In the genomic region with DNA sequence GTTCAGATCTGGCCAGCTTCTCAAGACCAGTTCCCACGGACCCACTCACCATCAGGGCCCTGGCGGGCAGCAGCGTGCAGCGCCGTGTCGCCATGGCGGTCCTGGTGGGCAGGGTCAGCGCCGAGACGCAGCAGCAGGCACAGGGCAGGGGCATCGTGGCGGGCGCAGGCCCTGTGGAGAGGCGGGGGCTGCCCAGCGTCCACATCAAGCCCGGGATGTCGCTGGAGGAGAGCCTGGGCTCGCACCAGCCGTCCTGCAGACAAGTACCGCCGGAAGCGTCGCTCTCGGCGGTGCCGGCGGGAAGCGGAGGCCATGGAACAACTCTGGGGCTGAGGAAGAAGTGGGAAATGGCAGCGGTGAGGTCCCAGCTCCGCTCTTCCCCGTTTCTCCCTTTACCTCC, we compare ENCODE assay signal across 8 mouse cellular contexts. TPM values are rescaled to one million over a fixed set of nuclear protein-coding genes. Genes with fewer than 3 reads are reported as not detected.
DNase-seq lines count a peak whose midpoint lies in the region; ATAC-seq lines count a peak whose summit lies in the region.

No protein-coding gene starts in this region.

- ATAC-seq in limb, embryonic 15.5 days (ENCODE audit: insufficient number of reproducible peaks, low FRiP score, low TSS enrichment, low read depth): no peak
- no peak for ATAC-seq in neural tube, embryonic 11.5 days (ENCODE audit: insufficient read depth, low FRiP score, low TSS enrichment)
- ATAC-seq in inflammation-experienced regulatory T-cells, adult 6 months: no peak

- WGBS in limb, embryonic 15.5 days: 5% methylated on average over 31 of the region's 31 CpGs
- 5% methylated on average over 31 of the region's 31 CpGs for WGBS in neural tube, embryonic 11.5 days

- H3K9ac ChIP-seq in limb, embryonic 15.5 days: peak overlapping the region; percentile 59
- H3K9ac ChIP-seq in neural tube, embryonic 11.5 days (ENCODE audit: low read length): peak overlapping the region; percentile 89

- peak; percentile 44 for DNase-seq in urinary bladder, postnatal 14 days (ENCODE audit: low spot score)
- no peak for DNase-seq in urinary bladder, postnatal 10 days (ENCODE audit: low spot score)
- DNase-seq in embryo, embryonic 10.5 days (ENCODE audit: low spot score): peak; percentile 68
- DNase-seq in heart, postnatal 4 days: peak; percentile 53
- DNase-seq in neural tube, embryonic 11.5 days (ENCODE audit: low spot score): peak; percentile 65
- no peak for DNase-seq in c-Kit-positive CD71-positive TER-119-positive erythroid progenitor cells, embryonic 14.5 days (ENCODE audit: low spot score)

- no peaks in the 10 kb centered on the region for H3K27me3 ChIP-seq in limb, embryonic 15.5 days
- H3K27me3 ChIP-seq in neural tube, embryonic 11.5 days (ENCODE audit: control insufficient read depth, insufficient read depth, low read length): no peaks in the 10 kb centered on the region

- H3K4me1 ChIP-seq in limb, embryonic 15.5 days: peaks cover 34% of the 10 kb centered on the region
- peaks cover 3% of the 10 kb centered on the region for H3K4me1 ChIP-seq in neural tube, embryonic 11.5 days (ENCODE audit: control insufficient read depth, insufficient read depth, low read length)

- peak overlapping the region; percentile 96 for H3K27ac ChIP-seq in limb, embryonic 15.5 days
- H3K27ac ChIP-seq in neural tube, embryonic 11.5 days (ENCODE audit: low read depth, low read length): peak overlapping the region; percentile 91

- peak overlapping the region; percentile 57 for H3K4me3 ChIP-seq in limb, embryonic 15.5 days
- H3K4me3 ChIP-seq in neural tube, embryonic 11.5 days (ENCODE audit: low read depth, low read length): peak overlapping the region; percentile 64

- H3K36me3 ChIP-seq in limb, embryonic 15.5 days: peaks cover 15% of the 10 kb centered on the region
- peaks cover 3% of the 10 kb centered on the region; the same call in 1 of the 2 replicates for H3K36me3 ChIP-seq in neural tube, embryonic 11.5 days (ENCODE audit: control insufficient read depth, insufficient read depth, low read length)

- peak overlapping the region; percentile 80 for H3K4me2 ChIP-seq in limb, embryonic 15.5 days
- peak overlapping the region; percentile 90 for H3K4me2 ChIP-seq in neural tube, embryonic 11.5 days (ENCODE audit: low read depth)

- H3K9me3 ChIP-seq in limb, embryonic 15.5 days: no peaks in the 10 kb centered on the region
- H3K9me3 ChIP-seq in neural tube, embryonic 11.5 days (ENCODE audit: control insufficient read depth, low read length): no peaks in the 10 kb centered on the region

RNA-seq across cellular contexts. Expression of gene Nfkbil1, which starts 0.7 kb away (rescaled TPM):
- 10 to 100 TPM; 10.8 to 11.0 TPM for total RNA-seq in heart, postnatal 4 days (2021)
- polyA plus RNA-seq in limb, embryonic 15.5 days (2015; fragmentation: Nextera tagmentation; extraction: Ambion mirVana): 11.2 and 11.8 TPM in 2 replicates
- 4.7 and 5.0 TPM in 2 replicates for polyA plus RNA-seq in neural tube, embryonic 11.5 days (2014; fragmentation: Nextera tagmentation; extraction: Ambion mirVana)
- 1 to 10 TPM; 1.7 to 3.3 (median 1.9) TPM for polyA plus RNA-seq in inflammation-experienced regulatory T-cells, adult 6 months (2017; shearing (Covaris generic))

RNA-seq across cellular contexts. Expression of gene Atp6v1g2, which starts 1.4 kb away (rescaled TPM):
- total RNA-seq in heart, postnatal 4 days (2021): 1 to 10 TPM; 8.0 to 9.3 TPM
- 3.7 and 3.8 TPM in 2 replicates for polyA plus RNA-seq in limb, embryonic 15.5 days (2015; fragmentation: Nextera tagmentation; extraction: Ambion mirVana)
- polyA plus RNA-seq in neural tube, embryonic 11.5 days (2014; fragmentation: Nextera tagmentation; extraction: Ambion mirVana): 14.1 and 16.8 TPM in 2 replicates
- 1 to 10 TPM; 4.6 to 7.2 (median 5.9) TPM for polyA plus RNA-seq in inflammation-experienced regulatory T-cells, adult 6 months (2017; shearing (Covaris generic))

RNA-seq across cellular contexts. Expression of gene Ddx39b, which starts 6.6 kb away (rescaled TPM):
- 100 to 1,000 TPM; 221 to 230 TPM for total RNA-seq in heart, postnatal 4 days (2021)
- 401 and 418 TPM in 2 replicates for polyA plus RNA-seq in limb, embryonic 15.5 days (2015; fragmentation: Nextera tagmentation; extraction: Ambion mirVana)
- 634 and 672 TPM in 2 replicates for polyA plus RNA-seq in neural tube, embryonic 11.5 days (2014; fragmentation: Nextera tagmentation; extraction: Ambion mirVana)
- polyA plus RNA-seq in inflammation-experienced regulatory T-cells, adult 6 months (2017; shearing (Covaris generic)): 100 to 1,000 TPM; 194 to 276 (median 261) TPM

RNA-seq across cellular contexts. Expression of gene Gm16181, which starts 14.3 kb away (rescaled TPM):
- under 1 TPM in 1 of 2 experiments, not detected in 1; 0.52 TPM for total RNA-seq in heart, postnatal 4 days (2021)
- 0.41 and 0.77 TPM in 2 replicates for polyA plus RNA-seq in limb, embryonic 15.5 days (2015; fragmentation: Nextera tagmentation; extraction: Ambion mirVana)
- polyA plus RNA-seq in neural tube, embryonic 11.5 days (2014; fragmentation: Nextera tagmentation; extraction: Ambion mirVana): 0.50 TPM in 1 of 2 replicates, not detected in the other
- polyA plus RNA-seq in inflammation-experienced regulatory T-cells, adult 6 months (2017; shearing (Covaris generic)): under 1 TPM in 2 of 3 experiments, not detected in 1; 0.67 to 0.68 TPM

RNA-seq across cellular contexts. Expression of gene H2-D1, which starts 27.6 kb away (rescaled TPM):
- total RNA-seq in heart, postnatal 4 days (2021): 10 to 100 TPM; 45.9 to 50.4 TPM
- polyA plus RNA-seq in limb, embryonic 15.5 days (2015; fragmentation: Nextera tagmentation; extraction: Ambion mirVana): 84.7 and 93.0 TPM in 2 replicates
- 47.9 and 56.5 TPM in 2 replicates for polyA plus RNA-seq in neural tube, embryonic 11.5 days (2014; fragmentation: Nextera tagmentation; extraction: Ambion mirVana)
- 1,000 to 10,000 TPM; 4,089 to 4,363 (median 4,119) TPM for polyA plus RNA-seq in inflammation-experienced regulatory T-cells, adult 6 months (2017; shearing (Covaris generic))

Comparison
In these comparisons a context has a peak if more than half of its experiments do, and no peak if none do; other contexts are left out.
1. DNase-seq: peak in urinary bladder, postnatal 14 days (single experiment), embryo, embryonic 10.5 days (single experiment), heart, postnatal 4 days (single experiment) and neural tube, embryonic 11.5 days (single experiment); none in urinary bladder, postnatal 10 days (single experiment) and c-Kit-positive CD71-positive TER-119-positive erythroid progenitor cells, embryonic 14.5 days (single experiment).